Mouse (Mus musculus): ENCODE measurements around the gene Tmem140.

GRCm38 (mm10) chr6:34906125-34906524 is 43.2 kb downstream of the Tmem140 start:
- TF ChIP-seq CTCF (IDR thresholded peaks at IDR 0.05; ENCODE audit: borderline replicate concordance, control insufficient read depth, extremely low read depth, insufficient read depth, low read length, poor library complexity) (no peak), POLR2A (IDR thresholded peaks at IDR 0.05; ENCODE audit: control insufficient read depth, extremely low read depth, insufficient read depth, low read length, poor library complexity) (no peak)
